Mouse (Mus musculus): ENCODE results near the gene Btk.

DNA sequence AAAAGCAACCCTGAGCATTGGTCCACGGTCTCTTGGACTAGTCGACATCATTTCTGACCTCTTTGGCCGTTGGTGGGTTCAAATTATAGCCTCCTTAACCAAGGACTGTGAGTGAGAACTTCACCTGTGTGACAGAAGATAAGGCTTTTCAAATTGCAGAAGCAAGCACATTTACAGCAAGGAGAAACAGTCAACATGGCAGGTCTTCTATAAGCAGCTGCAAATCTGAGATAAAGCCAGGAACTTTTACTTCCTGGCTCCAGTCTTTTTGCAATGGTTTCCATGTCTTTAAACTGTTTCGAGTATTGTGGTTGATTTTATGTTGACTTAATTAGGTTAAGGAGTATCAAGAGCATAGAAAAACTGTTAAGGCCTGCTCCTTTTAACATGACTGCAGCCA lies 59.6 kb downstream of the Btk start:
- TF ChIP-seq CTCF (IDR thresholded peaks at IDR 0.05; ENCODE audit: extremely low read depth, insufficient read depth, insufficient read length, insufficient replicate concordance), result no peak
- no peak for TF ChIP-seq POLR2A (IDR thresholded peaks at IDR 0.05; ENCODE audit: low read depth, low read length)

Data from spleen, adult 2 months (tissue).